Mouse (Mus musculus) brown adipose tissue, adult 24 weeks (tissue): Measurements from ENCODE around the gene Sphk1. TPM values are rescaled to one million over a fixed set of nuclear protein-coding genes. Genes with fewer than 3 reads are reported as not detected.

Source experiments
- H3K27ac ChIP-seq: fragments of 200-500 bp; replicated peaks from 2 replicates; pipeline ENCODE4 v1.5.1; 2012; ENCODE audit warnings: low read depth, mild to moderate bottlenecking, low read length
- H3K4me1 ChIP-seq: fragments of 200-500 bp; 2 replicates; pipeline ENCODE4 v1.6.1; 2012; ENCODE audit warnings: low read length, mixed read lengths; ENCODE audit not compliant: control insufficient read depth, insufficient read depth, insufficient read length
- H3K4me3 ChIP-seq: fragments of 200-500 bp; 2 replicates; pipeline ENCODE4 v1.5.1; 2012; ENCODE audit warnings: low read depth, mild to moderate bottlenecking, low read length, moderate library complexity; ENCODE audit not compliant: insufficient read depth
- polyA plus RNA-seq: library from polyadenylated mRNA; stranded (reverse); fragments of >200 nt; gene quantifications from 2 replicates; pipeline ENCODE4 v1.2.4, GENCODE M21; 2012; ENCODE audit not compliant: missing spikeins, insufficient read depth, insufficient read length

Sphk1 gene
- polyA plus RNA-seq, 1 experiment, result not detected

DNA sequence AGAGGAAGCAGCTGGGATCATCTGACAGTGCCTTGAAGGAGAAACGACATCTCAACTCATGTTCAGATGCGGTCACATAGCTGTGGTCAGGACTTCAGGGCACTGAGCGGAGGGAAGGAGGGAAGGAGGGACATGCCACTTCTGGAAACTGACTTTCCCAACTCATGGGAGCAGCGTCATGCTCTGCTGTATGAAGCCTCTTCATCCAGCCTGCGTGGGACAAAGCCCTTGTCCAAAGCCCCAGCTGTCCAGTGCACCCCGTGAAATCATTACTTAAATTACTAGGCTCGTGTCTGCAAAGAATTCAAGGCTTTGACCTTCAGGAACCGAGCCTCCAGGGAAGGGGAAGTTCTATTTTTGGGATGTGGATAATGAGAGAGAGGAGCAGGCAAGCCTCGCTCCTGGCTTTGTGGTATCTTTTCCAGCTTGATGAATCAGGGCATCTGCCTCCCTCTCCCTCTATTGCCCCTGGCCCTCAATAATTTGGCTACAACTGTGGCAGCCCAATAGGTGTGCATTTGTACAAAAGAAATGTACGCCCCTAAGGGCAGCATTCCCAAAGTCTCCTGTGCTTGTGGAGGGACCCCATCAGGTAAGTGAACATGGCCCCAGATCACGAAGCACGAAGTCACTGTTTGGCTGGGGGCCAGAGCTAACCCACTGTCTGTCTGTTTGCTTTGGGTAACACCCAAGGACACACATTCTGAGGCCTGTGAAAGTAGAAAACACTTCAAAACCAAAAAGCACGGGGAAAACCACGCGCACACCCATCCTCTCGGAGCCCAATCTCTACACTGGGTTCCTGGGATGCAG, 7.6 kb upstream of the Sphk1 start:
- H3K4me3 ChIP-seq, result no peak overlapping the region
- peak overlapping the region; percentile 60 for H3K27ac ChIP-seq
- peaks cover 9% of the 10 kb centered on the region for H3K4me1 ChIP-seq

DNA sequence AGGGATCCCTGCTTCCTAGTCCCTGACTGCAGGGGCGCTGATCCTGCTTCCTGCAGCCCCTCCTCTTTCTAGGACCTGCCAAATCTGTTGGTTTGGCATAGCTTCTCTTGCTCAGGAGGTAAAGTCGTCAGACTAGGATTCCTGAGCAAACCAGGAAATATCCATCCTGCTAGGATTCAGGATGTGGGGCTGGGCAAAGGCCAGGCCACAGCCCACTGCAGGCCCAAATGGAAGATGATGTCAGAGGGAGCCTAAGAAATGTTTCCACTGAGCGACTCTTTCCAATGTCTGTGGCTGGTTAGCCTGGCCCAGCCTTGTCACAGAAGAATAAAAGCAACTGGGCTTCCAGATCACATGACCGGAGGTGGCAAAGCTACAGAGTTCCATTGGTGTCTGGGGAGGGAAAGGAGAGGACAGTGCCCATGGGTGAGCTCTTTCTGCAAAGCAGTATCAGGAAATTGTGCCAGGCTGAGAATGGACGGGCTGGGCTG, 7.0 kb upstream of the Sphk1 start:
- peak overlapping the region; percentile 60 for H3K27ac ChIP-seq
- peaks cover 9% of the 10 kb centered on the region for H3K4me1 ChIP-seq
- H3K4me3 ChIP-seq, result no peak overlapping the region

DNA sequence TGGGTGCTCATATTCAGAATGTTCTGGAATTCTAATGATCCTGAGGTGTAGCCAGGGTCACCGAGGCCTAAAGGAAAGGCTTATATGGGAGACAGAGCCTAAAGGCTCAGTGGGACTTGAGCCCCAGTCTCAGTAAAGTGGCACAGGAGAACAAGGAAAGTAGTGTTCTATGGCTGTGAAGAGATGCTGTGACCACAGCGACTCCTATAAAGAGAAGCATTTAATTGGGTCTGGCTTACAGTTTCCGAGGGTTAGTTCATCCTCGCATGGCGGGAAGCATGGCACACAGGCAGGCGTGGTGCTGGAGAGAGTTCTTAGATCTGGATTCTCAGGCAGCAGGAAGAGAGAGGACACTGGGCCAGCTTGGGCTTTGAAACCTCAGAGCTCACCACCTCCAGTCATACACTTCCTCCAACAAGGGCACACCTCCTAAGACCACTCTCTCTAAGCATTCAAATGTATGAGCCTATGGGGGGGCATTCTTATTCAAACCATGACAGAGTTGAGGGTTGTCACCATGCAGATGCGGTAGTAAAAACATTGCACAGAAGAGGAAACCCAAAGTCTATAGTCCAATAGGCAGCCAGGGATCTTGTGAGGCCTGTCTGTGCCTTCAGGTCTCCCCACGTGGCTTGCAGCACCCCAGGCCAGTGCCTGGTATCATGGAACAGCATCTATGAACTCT, 1.9 kb upstream of the Sphk1 start:
- Histone ChIP-seq H3K4me3 (no peak overlapping the region), H3K4me1 (peaks cover 3% of the 10 kb centered on the region; the same call in 1 of the 2 replicates), H3K27ac (no peak overlapping the region)

DNA sequence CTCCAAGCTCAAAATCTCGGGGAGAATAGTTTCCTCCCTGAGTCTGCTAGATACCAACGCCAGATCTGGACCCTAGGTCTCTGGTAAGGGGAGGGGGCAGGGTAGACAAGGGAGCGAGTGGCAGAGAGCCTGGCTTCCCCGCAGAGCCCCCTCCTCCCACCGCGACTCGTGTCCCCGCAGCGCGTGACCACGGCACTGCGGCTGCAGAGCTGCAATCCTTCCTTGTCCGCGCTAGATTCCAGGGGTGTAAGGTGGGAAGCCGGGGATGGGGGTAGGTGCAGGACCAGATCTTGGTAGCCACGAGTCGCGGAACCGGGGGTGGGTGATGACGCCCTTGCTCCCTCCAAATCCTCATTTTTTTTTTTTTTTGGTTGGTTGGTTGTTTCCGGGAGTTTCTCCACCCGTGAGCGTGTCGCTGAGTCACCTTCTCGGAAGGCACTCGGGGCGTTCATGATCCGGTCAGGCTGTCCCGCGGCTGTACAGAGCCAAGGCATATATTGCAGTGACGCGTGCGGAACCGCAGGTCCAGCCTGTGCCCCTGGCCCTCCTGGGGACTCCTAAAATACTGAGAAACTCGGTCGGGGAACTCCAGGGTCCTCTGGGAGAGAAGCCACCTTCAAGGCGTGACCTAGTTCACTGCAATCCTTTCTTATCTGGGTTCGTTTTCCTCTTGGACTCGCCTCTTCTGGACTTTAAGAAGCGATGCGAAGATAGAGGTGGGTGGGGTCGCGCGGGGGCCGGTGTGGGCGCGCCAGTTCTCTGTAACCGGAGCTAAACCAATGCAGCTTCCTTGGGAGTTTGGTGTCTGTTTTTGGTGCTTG, 856 bp downstream of the Sphk1 start:
- Histone ChIP-seq H3K4me1 (0 out of 2 replicates have a peak, but pooled peaks cover 3% of the 10 kb centered on the region), H3K4me3 (peak overlapping the region; percentile 64), H3K27ac (no peak overlapping the region)

DNA sequence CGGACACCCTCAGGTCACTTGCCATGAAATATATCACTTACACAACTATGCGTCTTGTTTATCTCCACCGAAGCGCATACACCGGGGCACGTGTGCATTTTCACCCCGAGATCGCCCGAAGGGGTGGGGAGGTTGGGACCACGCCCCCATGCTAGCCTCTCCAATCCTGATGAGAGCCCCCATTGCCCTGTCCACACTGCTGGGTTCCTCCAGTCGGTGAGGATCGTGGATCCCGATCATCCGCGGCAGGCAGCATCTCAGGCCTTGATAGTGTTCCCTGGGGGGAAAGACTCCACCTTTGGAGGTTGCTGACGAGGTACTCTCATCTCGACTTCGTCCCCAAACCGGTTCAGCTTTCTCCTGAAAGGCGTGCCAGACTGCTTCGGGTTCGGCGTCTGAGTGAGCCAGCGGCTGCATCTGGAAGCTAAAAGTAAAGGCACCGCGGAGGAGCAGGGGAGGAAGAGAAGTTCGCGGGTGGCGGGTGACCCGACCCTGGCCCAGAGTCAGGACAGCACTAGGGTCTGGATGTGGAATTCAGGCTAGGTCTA, 1.6 kb downstream of the Sphk1 start:
- Histone ChIP-seq H3K4me3 (peak overlapping the region; percentile 64), H3K4me1 (0 out of 2 replicates have a peak, but pooled peaks cover 3% of the 10 kb centered on the region), H3K27ac (no peak overlapping the region)

DNA sequence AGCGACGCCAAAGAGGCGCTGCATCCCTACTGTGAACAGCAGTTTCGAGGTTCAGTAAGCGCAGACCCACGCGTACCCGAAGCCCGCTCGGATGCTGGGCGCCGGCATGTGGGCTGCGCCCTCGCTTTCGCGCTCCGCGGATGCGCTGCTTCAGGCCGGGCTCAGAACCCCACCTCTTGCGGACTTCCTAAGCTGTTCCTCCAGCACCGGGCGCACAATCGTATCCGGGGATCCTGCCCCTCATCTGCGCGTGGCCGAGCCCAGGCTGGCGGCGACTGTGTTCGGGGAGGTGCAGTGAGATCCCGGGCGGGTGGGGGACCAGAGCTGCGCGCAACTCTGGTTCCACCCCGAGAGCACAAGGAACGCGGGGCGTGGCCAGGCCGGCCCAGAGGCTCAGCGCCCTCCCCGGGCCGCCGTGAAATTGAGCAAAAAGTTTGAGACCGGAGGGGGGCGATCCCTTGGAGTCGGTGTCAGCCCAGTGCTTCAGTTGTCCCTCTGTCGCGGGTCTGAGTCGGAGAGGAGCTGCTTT, 2.1 kb downstream of the Sphk1 start:
- Histone ChIP-seq H3K27ac (no peak overlapping the region), H3K4me3 (peak overlapping the region; percentile 64), H3K4me1 (0 out of 2 replicates have a peak, but pooled peaks cover 3% of the 10 kb centered on the region)

DNA sequence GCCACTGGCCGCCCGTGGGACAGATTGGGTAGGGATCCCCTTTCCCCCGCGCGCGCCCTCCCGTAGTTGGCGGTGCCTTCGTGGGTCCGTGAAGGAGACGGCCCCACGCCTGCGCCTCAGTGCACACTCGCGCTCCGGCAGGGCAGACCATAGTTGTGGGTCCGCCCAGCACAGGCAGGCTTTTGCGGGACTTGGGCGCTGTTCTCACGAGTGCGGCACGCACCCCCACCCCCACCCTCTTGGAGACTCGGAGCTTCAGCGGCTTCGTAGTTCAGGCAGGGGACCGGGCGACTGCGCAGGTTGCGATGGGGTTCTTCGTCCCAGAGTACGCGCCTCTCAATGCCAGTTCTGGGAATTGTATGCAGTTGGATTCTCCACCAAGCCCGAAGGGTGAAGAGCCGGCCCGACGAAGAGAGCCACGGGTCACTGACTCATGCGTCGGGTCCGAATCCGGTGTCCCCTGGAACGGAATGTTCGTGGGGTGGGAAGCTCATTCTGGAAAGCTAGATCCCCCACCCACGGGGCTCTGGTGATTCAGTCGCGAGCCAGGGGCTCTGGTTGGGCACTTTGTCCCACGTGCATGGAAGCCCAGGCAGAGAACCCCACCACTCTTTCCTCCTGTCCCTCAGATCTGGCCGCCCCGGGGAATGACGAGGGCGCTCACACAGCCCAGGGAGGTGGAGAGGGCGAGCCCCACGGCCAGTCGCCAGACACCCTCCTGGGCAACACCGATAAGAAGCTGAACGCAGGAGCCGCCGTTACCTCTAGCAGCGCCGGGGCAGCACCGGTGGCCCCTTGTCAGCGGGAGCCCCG, 2.8 kb downstream of the Sphk1 start:
- no peak overlapping the region for H3K27ac ChIP-seq
- 0 out of 2 replicates have a peak, but pooled peaks cover 3% of the 10 kb centered on the region for H3K4me1 ChIP-seq
- peak overlapping the region; percentile 64 for H3K4me3 ChIP-seq

DNA sequence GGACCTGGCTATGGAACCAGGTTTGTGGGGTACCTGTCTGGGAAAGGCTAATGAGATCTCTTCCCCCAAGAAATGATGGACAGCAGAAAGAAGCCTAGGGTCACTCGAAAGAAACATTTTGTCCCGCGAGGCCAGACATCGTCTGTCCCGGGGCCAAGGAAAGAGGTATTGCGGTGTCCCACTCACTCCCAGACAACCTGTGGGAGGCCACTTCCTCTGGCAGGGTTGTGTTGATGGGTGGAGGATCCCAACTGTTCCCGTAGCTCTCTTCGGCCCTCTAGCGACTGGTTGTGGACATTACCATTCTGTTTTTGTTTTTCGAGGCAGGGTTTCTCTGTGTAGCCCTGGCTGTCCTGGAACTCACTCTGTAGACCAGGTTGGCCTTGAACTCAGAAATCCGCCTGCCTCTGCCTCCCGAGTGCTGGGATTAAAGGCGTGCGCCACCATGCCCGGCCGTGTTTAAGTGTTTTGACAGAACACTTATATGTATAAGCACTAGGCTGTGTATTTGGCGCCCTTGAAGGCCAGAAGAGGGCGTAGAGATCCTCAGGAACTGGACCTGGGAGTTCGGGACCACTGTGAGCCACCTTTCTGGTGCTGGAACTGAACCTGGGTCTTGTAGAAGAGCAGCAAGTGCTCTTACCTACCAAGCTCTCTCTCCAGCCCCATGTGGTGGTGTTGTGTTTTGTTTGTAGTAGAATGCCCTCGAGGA, 3.6 kb downstream of the Sphk1 start:
- Histone ChIP-seq H3K4me3 (peak overlapping the region; percentile 64), H3K27ac (no peak overlapping the region), H3K4me1 (0 out of 2 replicates have a peak, but pooled peaks cover 3% of the 10 kb centered on the region)

DNA sequence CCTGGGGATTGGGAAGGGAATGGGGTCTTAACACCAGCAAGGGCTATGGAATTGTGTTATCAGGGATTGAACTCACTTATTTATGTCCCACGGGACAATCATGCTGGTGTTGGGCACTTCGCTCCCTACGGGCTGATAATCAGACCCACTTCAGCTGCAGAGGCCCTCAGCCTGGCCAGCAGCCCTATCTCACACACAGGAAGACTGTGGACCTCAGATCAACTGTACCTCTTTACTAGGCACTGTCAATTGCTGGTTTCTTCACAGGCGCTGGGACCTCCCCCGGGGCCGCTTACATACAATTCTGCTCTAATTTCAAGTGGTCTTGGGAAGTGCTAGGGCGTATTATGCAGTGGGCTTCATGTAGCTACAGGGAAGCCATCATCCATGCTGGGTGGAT, 6.0 kb downstream of the Sphk1 start:
- Histone ChIP-seq H3K4me3 (no peak overlapping the region), H3K27ac (no peak overlapping the region), H3K4me1 (0 out of 2 replicates have a peak, but pooled peaks cover 3% of the 10 kb centered on the region)

DNA sequence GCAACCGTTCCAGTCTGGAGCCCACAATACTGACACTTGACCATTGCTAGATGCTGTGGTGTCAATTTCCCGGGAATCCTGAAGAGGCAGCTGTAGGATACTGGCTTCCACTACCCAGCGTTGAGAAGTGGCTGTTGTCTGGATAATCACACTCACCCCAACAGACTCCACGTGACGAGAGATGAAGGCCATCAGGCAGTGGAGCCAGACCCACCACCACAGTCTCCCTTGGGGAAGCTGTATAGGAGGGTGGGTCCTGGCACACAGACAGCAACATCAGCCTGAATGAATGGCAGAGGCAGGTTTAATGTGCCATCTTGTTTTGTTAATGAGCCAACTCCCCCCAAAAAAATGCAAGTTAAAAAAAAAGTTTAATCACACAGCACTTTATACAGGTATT, 6.7 kb downstream of the Sphk1 start:
- H3K4me3 ChIP-seq, result no peak overlapping the region
- H3K27ac ChIP-seq, result no peak overlapping the region
- H3K4me1 ChIP-seq, result 0 out of 2 replicates have a peak, but pooled peaks cover under 1% of the 10 kb centered on the region

DNA sequence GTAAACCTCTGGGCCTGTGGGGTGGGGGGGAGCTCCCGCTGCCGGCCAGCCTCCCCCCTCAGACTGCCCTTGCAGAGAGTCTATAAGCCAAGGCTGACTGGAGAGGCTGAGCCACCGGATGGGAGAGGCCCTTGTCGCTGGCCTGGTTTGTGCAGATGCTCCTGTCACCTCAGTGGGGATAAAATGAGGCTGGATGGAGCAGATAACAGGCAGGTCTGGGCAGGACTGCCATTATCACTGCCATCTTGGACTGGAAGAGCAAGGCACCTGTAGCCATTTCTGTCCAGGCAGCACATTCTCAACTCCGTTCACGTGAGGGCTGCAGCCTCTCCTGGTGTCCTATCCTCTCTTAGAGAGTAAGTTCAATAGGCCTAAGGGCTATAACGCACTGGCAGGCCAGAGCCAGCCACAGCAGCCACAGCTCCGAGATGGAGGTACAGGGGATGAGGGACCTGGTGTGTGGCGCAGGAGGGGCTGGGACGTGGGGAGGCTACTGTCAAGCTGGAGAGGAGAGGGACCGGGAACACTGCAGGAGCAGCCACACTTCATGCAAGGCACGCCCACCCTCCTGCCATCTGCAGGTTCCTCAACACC, 7.5 kb downstream of the Sphk1 start:
- Histone ChIP-seq H3K4me3 (no peak overlapping the region), H3K4me1 (no peaks in the 10 kb centered on the region), H3K27ac (no peak overlapping the region)

DNA sequence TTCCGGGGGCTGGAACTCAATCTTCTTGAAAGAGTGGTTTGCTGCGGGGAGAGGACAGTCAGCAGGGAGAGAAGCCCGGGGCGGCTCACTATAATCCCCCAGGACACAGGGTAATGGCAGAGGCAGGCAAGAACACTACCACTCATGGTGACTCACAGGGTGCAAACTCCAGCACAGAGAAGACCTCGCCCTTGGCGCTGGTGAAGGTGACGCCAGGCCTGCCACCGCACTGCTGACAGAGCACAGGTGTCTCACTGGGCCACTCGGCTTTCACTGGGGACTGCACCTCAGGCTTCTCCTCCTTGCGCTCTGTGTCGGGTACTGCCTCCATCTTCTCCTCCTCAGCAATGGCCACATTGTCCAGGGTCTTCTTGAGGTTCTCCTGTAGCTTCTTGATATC, 10.5 kb downstream of the Sphk1 start:
- Histone ChIP-seq H3K4me1 (no peaks in the 10 kb centered on the region), H3K4me3 (no peak overlapping the region), H3K27ac (no peak overlapping the region)

DNA sequence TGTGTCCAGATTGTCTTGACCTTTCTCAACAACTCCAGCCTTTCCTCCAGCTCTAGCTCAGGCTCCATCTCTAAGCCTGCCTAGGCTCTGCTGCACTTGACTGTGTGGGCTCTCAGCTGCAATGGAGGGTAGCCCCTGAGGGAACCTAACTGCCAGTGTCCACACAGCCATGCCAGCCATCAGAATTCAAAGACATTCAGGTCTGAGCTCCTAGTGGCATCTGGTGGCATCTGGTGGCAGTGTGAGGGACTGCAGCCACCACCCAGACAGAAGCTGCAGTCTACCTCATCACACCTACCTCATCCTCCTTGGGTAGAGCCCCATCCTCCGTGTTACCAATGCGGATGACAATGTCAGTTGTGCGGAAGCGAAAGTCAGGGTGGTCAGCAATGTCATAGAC, 12.4 kb downstream of the Sphk1 start:
- no peaks in the 10 kb centered on the region for H3K4me1 ChIP-seq
- no peak overlapping the region for H3K27ac ChIP-seq
- no peak overlapping the region for H3K4me3 ChIP-seq
